Mouse (Mus musculus) testis, adult 2 months (tissue): ENCODE measurements around the gene Rnf145.

Experiments used
- CTCF ChIP-seq: fragments of 200-500 bp; IDR thresholded peaks from 2 replicates; pipeline ENCODE4 v1.5.1; 2012; ENCODE audit warnings: low read depth, mild to moderate bottlenecking, inconsistent platforms, low read length, moderate library complexity; ENCODE audit not compliant: control insufficient read depth, insufficient read depth, insufficient replicate concordance
- POLR2A ChIP-seq: fragments of 200-500 bp; IDR thresholded peaks from 2 replicates; pipeline ENCODE4 v1.6.1; 2012; ENCODE audit warnings: low read depth, mild to moderate bottlenecking, inconsistent platforms, low read length, moderate library complexity; ENCODE audit not compliant: control insufficient read depth

GRCm38 (mm10) chr11:44550996-44551395, 32.2 kb downstream of the Rnf145 start:
- TF ChIP-seq CTCF (peak; percentile 9; the same call in 1 of the 2 replicates), POLR2A (no peak)
